Mouse (Mus musculus): Measurements from ENCODE around the gene Sh3d19.

GRCm38 (mm10) chr3:85970742-85971598, at the start of gene Sh3d19:
- no peak for TF ChIP-seq CTCF (IDR thresholded peaks at IDR 0.05; ENCODE audit: insufficient read depth, low read depth, low read length)
- TF ChIP-seq POLR2A (IDR thresholded peaks at IDR 0.05; ENCODE audit: insufficient read depth, low read depth, low read length), result no peak
